In genomic region chr11:102827097-102827496, GRCm38 (mm10) we compare ENCODE assay signal across 24 mouse cellular contexts. TPM values are rescaled to one million over a fixed set of nuclear protein-coding genes. Genes with fewer than 3 reads are reported as not detected.
"Had no signal": no experiment of that assay in that cellular context is flagged by ENCODE, and none has a peak within 500 bp of the region (broad histone marks: within the 10 kb centered on the region; RNA-seq: fewer than 3 reads in every experiment).

No protein-coding gene starts in this region.

- H3K9ac ChIP-seq: limb, embryonic 12.5 days; limb, embryonic 15.5 days; liver, embryonic 14.5 days; liver, postnatal 0 days; lung, embryonic 14.5 days; midbrain, embryonic 12.5 days; midbrain, embryonic 15.5 days; neural tube, embryonic 13.5 days had no signal

- DNase-seq: kidney, postnatal 14 days; kidney, postnatal 4 days; left cerebral cortex, postnatal 4 days; liver, postnatal 0 days; lung, embryonic 14.5 days; retina, postnatal 1 day; right cerebral cortex, postnatal 25 days; spleen, adult 18-20 months; thymus, adult 18-20 months; thymus, postnatal 36 days had no signal

- H3K9me3 ChIP-seq: limb, embryonic 12.5 days; limb, embryonic 15.5 days; midbrain, embryonic 12.5 days; midbrain, embryonic 15.5 days had no signal

- H3K27ac ChIP-seq: limb, embryonic 12.5 days; limb, embryonic 15.5 days; liver, embryonic 14.5 days; macrophage; midbrain, embryonic 12.5 days; midbrain, embryonic 15.5 days; neural tube, embryonic 13.5 days had no signal

- H3K36me3 ChIP-seq: limb, embryonic 12.5 days; limb, embryonic 15.5 days; midbrain, embryonic 12.5 days; midbrain, embryonic 15.5 days; neural tube, embryonic 13.5 days had no signal

- H3K4me1 ChIP-seq: limb, embryonic 15.5 days; midbrain, embryonic 12.5 days; midbrain, embryonic 15.5 days; neural tube, embryonic 13.5 days had no signal

- H3K4me2 ChIP-seq: limb, embryonic 12.5 days; limb, embryonic 15.5 days; liver, embryonic 11.5 days; lung, embryonic 14.5 days; midbrain, embryonic 12.5 days; midbrain, embryonic 15.5 days; neural tube, embryonic 13.5 days had no signal

- ATAC-seq: liver, postnatal 0 days; lung, postnatal 0 days; midbrain, embryonic 15.5 days had no signal

- H3K27me3 ChIP-seq: limb, embryonic 12.5 days; limb, embryonic 15.5 days had no signal

- H3K4me3 ChIP-seq: limb, embryonic 12.5 days; limb, embryonic 15.5 days; midbrain, embryonic 12.5 days; midbrain, embryonic 15.5 days; myocyte; neural tube, embryonic 13.5 days had no signal

RNA-seq across cellular contexts. Expression of gene Gjc1, which starts 7.6 kb away (rescaled TPM):
- total RNA-seq: neutrophil, adult 5-6 weeks had no signal
- polyA plus RNA-seq: macrophage had no signal

RNA-seq across cellular contexts. Expression of gene Higd1b, which starts 8.6 kb away (rescaled TPM):
- total RNA-seq: megakaryocyte, adult 5-6 weeks; neutrophil, adult 5-6 weeks had no signal
- polyA plus RNA-seq: limb, embryonic 12.5 days; liver, embryonic 11.5 days; liver, embryonic 14.5 days; liver, postnatal 0 days; macrophage; midbrain, embryonic 12.5 days; myocyte had no signal

RNA-seq across cellular contexts. Expression of gene Ccdc103, which starts 53.9 kb away (rescaled TPM):
- total RNA-seq: megakaryocyte, adult 5-6 weeks; neutrophil, adult 5-6 weeks had no signal
- polyA plus RNA-seq: macrophage had no signal

RNA-seq across cellular contexts. Expression of gene Fam187a, which starts 57.9 kb away (rescaled TPM):
- total RNA-seq: left cerebral cortex, postnatal 4 days; megakaryocyte, adult 5-6 weeks; neutrophil, adult 5-6 weeks had no signal
- polyA plus RNA-seq: kidney, embryonic 16.5 days; limb, embryonic 12.5 days; limb, embryonic 15.5 days; liver, embryonic 11.5 days; liver, postnatal 0 days; lung, embryonic 14.5 days; lung, postnatal 0 days; macrophage; midbrain, embryonic 12.5 days; midbrain, embryonic 15.5 days; myocyte; neural tube, embryonic 13.5 days; urinary bladder, adult 2 months had no signal
